Mouse (Mus musculus): ENCODE data around the gene Mapk11. TPM values are rescaled to one million over a fixed set of nuclear protein-coding genes. Genes with fewer than 3 reads are reported as not detected.

Mapk11 gene
- polyA plus RNA-seq, 2 experiments = 0.83 to 0.84 TPM

- Histone ChIP-seq H3K4me2 (ENCODE audit: low read depth) (peak overlapping the region; percentile 44), H3K27ac (no peak overlapping the region; the same call in 1 of the 2 replicates), H3K36me3 (replicated peaks; ENCODE audit: control insufficient read depth, insufficient read depth, low read depth) (no peaks in the 10 kb centered on the region), H3K9ac (replicated peaks) (no peak overlapping the region; the same call in 1 of the 2 replicates), H3K4me3 (ENCODE audit: insufficient read depth in 1 of 2, low read depth in 2 of 2, low read length in 2 of 2) (peak overlapping the region; percentile 51 to 55), H3K27me3 (ENCODE audit: control insufficient read depth, insufficient read depth, low read length) (peaks cover 24% of the 10 kb centered on the region), H3K4me1 (replicated peaks; ENCODE audit: control insufficient read depth in 2 of 2, insufficient read depth in 2 of 2, low read length in 1 of 2) (peaks cover 7 to 36% of the 10 kb centered on the region in 2 experiments), H3K9me3 (ENCODE audit: control insufficient read depth, low read length) (no peaks in the 10 kb centered on the region)
- WGBS (ENCODE audit: insufficient replicate concordance) = 10% methylated on average over 16 of the region's 16 CpGs
- no peak for DNase-seq (ENCODE audit: low read depth in 3 of 3, low spot score in 3 of 3)
- 0 out of 2 replicates have a peak, but pooled peaks have one; percentile 26 for ATAC-seq (ENCODE audit: insufficient read depth)
- TF ChIP-seq EP300 (IDR thresholded peaks at IDR 0.05; ENCODE audit: low read depth) = no peak
- TF ChIP-seq CTCF (IDR thresholded peaks at IDR 0.05; ENCODE audit: low read depth) = no peak
Measured at GRCm38 (mm10) chr15:89178954-89179629, 29.7 kb upstream of the Mapk11 start.

- Histone ChIP-seq H3K4me3 (ENCODE audit: insufficient read depth in 1 of 2, low read depth in 2 of 2, low read length in 2 of 2) (peak overlapping the region in 1 of 2 experiments; percentile 14; a peak in 2 of 4 replicates), H3K36me3 (replicated peaks; ENCODE audit: control insufficient read depth, insufficient read depth, low read depth) (no peaks in the 10 kb centered on the region), H3K27me3 (ENCODE audit: control insufficient read depth, insufficient read depth, low read length) (peaks cover 31% of the 10 kb centered on the region), H3K27ac (no peak overlapping the region; the same call in 1 of the 2 replicates), H3K4me2 (ENCODE audit: low read depth) (peak overlapping the region; percentile 48), H3K4me1 (replicated peaks; ENCODE audit: control insufficient read depth in 2 of 2, insufficient read depth in 2 of 2, low read length in 1 of 2) (peaks cover 7 to 36% of the 10 kb centered on the region in 2 experiments), H3K9ac (replicated peaks) (no peak overlapping the region), H3K9me3 (ENCODE audit: control insufficient read depth, low read length) (no peaks in the 10 kb centered on the region)
- ATAC-seq (ENCODE audit: insufficient read depth) (no peak), DNase-seq (ENCODE audit: low read depth in 3 of 3, low spot score in 3 of 3) (no peak)
- TF ChIP-seq CTCF (IDR thresholded peaks at IDR 0.05; ENCODE audit: low read depth) (no peak), EP300 (IDR thresholded peaks at IDR 0.05; ENCODE audit: low read depth) (no peak)
- WGBS (ENCODE audit: insufficient replicate concordance) = 48% methylated on average over 7 of the region's 7 CpGs
Measured at GRCm38 (mm10) chr15:89178260-89178860, 28.9 kb upstream of the Mapk11 start.

- Histone ChIP-seq H3K4me3 (ENCODE audit: insufficient read depth in 1 of 2, low read depth in 2 of 2, low read length in 2 of 2) (no peak overlapping the region), H3K36me3 (replicated peaks; ENCODE audit: control insufficient read depth, insufficient read depth, low read depth) (no peaks in the 10 kb centered on the region), H3K9ac (replicated peaks) (no peak overlapping the region), H3K4me1 (replicated peaks; ENCODE audit: control insufficient read depth in 2 of 2, insufficient read depth in 2 of 2, low read length in 1 of 2) (peaks cover 7 to 37% of the 10 kb centered on the region in 2 experiments), H3K27ac (peak overlapping the region; percentile 47), H3K4me2 (ENCODE audit: low read depth) (peak overlapping the region; percentile 48), H3K9me3 (ENCODE audit: control insufficient read depth, low read length) (no peaks in the 10 kb centered on the region), H3K27me3 (ENCODE audit: control insufficient read depth, insufficient read depth, low read length) (peaks cover 37% of the 10 kb centered on the region)
- ATAC-seq (ENCODE audit: insufficient read depth) = peak; percentile 47
- 22% methylated on average over 4 of the region's 4 CpGs for WGBS (ENCODE audit: insufficient replicate concordance)
- TF ChIP-seq EP300 (IDR thresholded peaks at IDR 0.05; ENCODE audit: low read depth) (no peak), CTCF (IDR thresholded peaks at IDR 0.05; ENCODE audit: low read depth) (no peak)
- no peak for DNase-seq (ENCODE audit: low read depth in 3 of 3, low spot score in 3 of 3)
Measured at GRCm38 (mm10) chr15:89177576-89178259, 28.3 kb upstream of the Mapk11 start.

GRCm38 (mm10) chr15:89177121-89177520, 27.7 kb upstream of the Mapk11 start:
- H3K4me3 ChIP-seq (ENCODE audit: insufficient read depth in 1 of 2, low read depth in 2 of 2, low read length in 2 of 2) = no peak overlapping the region
- H3K36me3 ChIP-seq (replicated peaks; ENCODE audit: control insufficient read depth, insufficient read depth, low read depth) = no peaks in the 10 kb centered on the region
- peaks cover 43% of the 10 kb centered on the region for H3K27me3 ChIP-seq (ENCODE audit: control insufficient read depth, insufficient read depth, low read length)
- TF ChIP-seq CTCF (IDR thresholded peaks at IDR 0.05; ENCODE audit: low read depth) = no peak
- no peak for TF ChIP-seq EP300 (IDR thresholded peaks at IDR 0.05; ENCODE audit: low read depth)
- peak overlapping the region; percentile 48 for H3K4me2 ChIP-seq (ENCODE audit: low read depth)
- no peak overlapping the region for H3K9ac ChIP-seq (replicated peaks)
- H3K27ac ChIP-seq = peak overlapping the region; percentile 47
- ATAC-seq (ENCODE audit: insufficient read depth) (peak; percentile 6; the same call in 1 of the 2 replicates), DNase-seq (ENCODE audit: low read depth in 3 of 3, low spot score in 3 of 3) (no peak)
- WGBS (ENCODE audit: insufficient replicate concordance) = 4% methylated on average over 5 of the region's 5 CpGs
- H3K9me3 ChIP-seq (ENCODE audit: control insufficient read depth, low read length) = no peaks in the 10 kb centered on the region
- H3K4me1 ChIP-seq (replicated peaks; ENCODE audit: control insufficient read depth in 2 of 2, insufficient read depth in 2 of 2, low read length in 1 of 2) = peaks cover 7 to 38% of the 10 kb centered on the region in 2 experiments
